Mouse (Mus musculus) testis, adult 2 months (tissue): ENCODE data around the gene Ermap. TPM values are rescaled to one million over a fixed set of nuclear protein-coding genes. Genes with fewer than 3 reads are reported as not detected.

Source experiments
- H3K27ac ChIP-seq: fragments of 200-500 bp; 2 replicates; pipeline ENCODE4 v1.5.1; 2012; ENCODE audit warnings: low read depth, low read length; ENCODE audit not compliant: control insufficient read depth, insufficient read depth
- H3K27me3 ChIP-seq: fragments of 200-500 bp; 2 replicates; pipeline ENCODE4 v1.6.1; 2012; ENCODE audit warnings: mild to moderate bottlenecking, low read length, moderate library complexity; ENCODE audit not compliant: control insufficient read depth, insufficient read depth
- H3K36me3 ChIP-seq: fragments of 200-500 bp; 2 replicates; pipeline ENCODE4 v1.6.1; 2012; ENCODE audit warnings: mild to moderate bottlenecking, low read length; ENCODE audit not compliant: control insufficient read depth, insufficient read depth
- H3K4me1 ChIP-seq: fragments of 200-500 bp; 2 replicates; pipeline ENCODE4 v1.6.1; 2012; ENCODE audit warnings: low read length; ENCODE audit not compliant: control insufficient read depth, insufficient read depth
- H3K4me3 ChIP-seq: fragments of 200-500 bp; 2 replicates; pipeline ENCODE4 v1.5.1; 2012; ENCODE audit warnings: low read depth, mild to moderate bottlenecking, low read length, moderate library complexity, mixed read lengths; ENCODE audit not compliant: control insufficient read depth
- CTCF ChIP-seq: fragments of 200-500 bp; IDR thresholded peaks from 2 replicates; pipeline ENCODE4 v1.5.1; 2012; ENCODE audit warnings: low read depth, mild to moderate bottlenecking, inconsistent platforms, low read length, moderate library complexity; ENCODE audit not compliant: control insufficient read depth, insufficient read depth, insufficient replicate concordance
- POLR2A ChIP-seq: fragments of 200-500 bp; IDR thresholded peaks from 2 replicates; pipeline ENCODE4 v1.6.1; 2012; ENCODE audit warnings: low read depth, mild to moderate bottlenecking, inconsistent platforms, low read length, moderate library complexity; ENCODE audit not compliant: control insufficient read depth
- polyA plus RNA-seq: library from polyadenylated mRNA; depleted of rRNA; stranded (reverse); fragments of >200 nt; gene quantifications from 2 replicates; pipeline ENCODE4 v1.2.3, GENCODE M21; 2012; rRNA removed

Gene Ermap
- polyA plus RNA-seq, 1 experiment, result 0.17 TPM

GRCm38 (mm10) chr4:119133860-119134259, 56.0 kb downstream of the Ermap start:
- peaks cover 5% of the 10 kb centered on the region for H3K4me1 ChIP-seq
- H3K4me3 ChIP-seq, result no peak overlapping the region
- TF ChIP-seq CTCF (no peak), POLR2A (no peak)
- H3K27ac ChIP-seq, result no peak overlapping the region
- no peaks in the 10 kb centered on the region for H3K36me3 ChIP-seq
- H3K27me3 ChIP-seq, result no peaks in the 10 kb centered on the region

- Histone ChIP-seq H3K27me3 (no peaks in the 10 kb centered on the region), H3K4me1 (peaks cover 9% of the 10 kb centered on the region), H3K36me3 (no peaks in the 10 kb centered on the region), H3K4me3 (no peak overlapping the region), H3K27ac (no peak overlapping the region)
- TF ChIP-seq CTCF, result no peak
- no peak for TF ChIP-seq POLR2A
Observed at GRCm38 (mm10) chr4:119133306-119133705, 56.5 kb downstream of the Ermap start.

- Histone ChIP-seq H3K27me3 (no peaks in the 10 kb centered on the region), H3K36me3 (no peaks in the 10 kb centered on the region), H3K4me3 (no peak overlapping the region), H3K27ac (no peak overlapping the region), H3K4me1 (peaks cover 5% of the 10 kb centered on the region)
- no peak for TF ChIP-seq POLR2A
- no peak for TF ChIP-seq CTCF
Observed at GRCm38 (mm10) chr4:119131189-119131910, 58.5 kb downstream of the Ermap start.

GRCm38 (mm10) chr4:119129096-119129495, 60.7 kb downstream of the Ermap start:
- no peak overlapping the region for H3K4me3 ChIP-seq
- H3K4me1 ChIP-seq, result peaks cover 5% of the 10 kb centered on the region
- H3K27me3 ChIP-seq, result no peaks in the 10 kb centered on the region
- peak overlapping the region; percentile 9; the same call in 1 of the 2 replicates for H3K27ac ChIP-seq
- H3K36me3 ChIP-seq, result no peaks in the 10 kb centered on the region
- TF ChIP-seq POLR2A, result no peak
- TF ChIP-seq CTCF, result no peak

GRCm38 (mm10) chr4:119128547-119128946, 61.3 kb downstream of the Ermap start:
- Histone ChIP-seq H3K4me1 (peaks cover 5% of the 10 kb centered on the region), H3K27ac (peak overlapping the region; percentile 67), H3K36me3 (no peaks in the 10 kb centered on the region), H3K27me3 (no peaks in the 10 kb centered on the region), H3K4me3 (no peak overlapping the region)
- peak; percentile 15; the same call in 1 of the 2 replicates for TF ChIP-seq POLR2A
- TF ChIP-seq CTCF, result no peak

- no peak overlapping the region for H3K27ac ChIP-seq
- no peak overlapping the region for H3K4me3 ChIP-seq
- H3K36me3 ChIP-seq, result no peaks in the 10 kb centered on the region
- no peaks in the 10 kb centered on the region for H3K27me3 ChIP-seq
- H3K4me1 ChIP-seq, result peaks cover 5% of the 10 kb centered on the region
- TF ChIP-seq CTCF (no peak), POLR2A (no peak)
Observed at GRCm38 (mm10) chr4:119127229-119127628, 62.6 kb downstream of the Ermap start.

- H3K27me3 ChIP-seq, result no peaks in the 10 kb centered on the region
- no peaks in the 10 kb centered on the region for H3K36me3 ChIP-seq
- TF ChIP-seq CTCF, result no peak
- TF ChIP-seq POLR2A, result no peak
- H3K4me1 ChIP-seq, result peaks cover 9% of the 10 kb centered on the region
- no peak overlapping the region for H3K4me3 ChIP-seq
- no peak overlapping the region for H3K27ac ChIP-seq
Observed at GRCm38 (mm10) chr4:119125577-119126270, 64.1 kb downstream of the Ermap start.

Other genes starting within 250 kb of the Ermap start
- 0.09 and 0.14 TPM in 2 replicates for gene Lao1, start 228.4 kb downstream of the Ermap start, polyA plus RNA-seq
- 6.9 and 7.1 TPM in 2 replicates for gene Slc2a1, start 81.3 kb downstream of the Ermap start, polyA plus RNA-seq
- gene Zfp691, start 15.8 kb downstream of the Ermap start, polyA plus RNA-seq, result 25.9 and 28.6 TPM in 2 replicates
- 186 and 207 TPM in 2 replicates for gene Svbp, start 5.3 kb upstream of the Ermap start, polyA plus RNA-seq
- gene Tmem269, start 28.2 kb upstream of the Ermap start, polyA plus RNA-seq, result 114 and 136 TPM in 2 replicates
- gene AU022252, start 42.7 kb upstream of the Ermap start, polyA plus RNA-seq, result 14.1 and 18.6 TPM in 2 replicates
- 10.4 and 11.9 TPM in 2 replicates for gene P3h1, start 42.9 kb upstream of the Ermap start, polyA plus RNA-seq
- not detected in 2 replicates for gene Cldn19, start 65.4 kb upstream of the Ermap start, polyA plus RNA-seq
- gene Ybx1, start 104.6 kb upstream of the Ermap start, polyA plus RNA-seq, result 821 and 914 TPM in 2 replicates
- 20.1 and 28.9 TPM in 2 replicates for gene Ppih, start 130.5 kb upstream of the Ermap start, polyA plus RNA-seq
- gene Ccdc30, start 225.5 kb upstream of the Ermap start, polyA plus RNA-seq, result 182 and 206 TPM in 2 replicates
- gene Ppcs, start 232.4 kb upstream of the Ermap start, polyA plus RNA-seq, result 4.8 and 5.3 TPM in 2 replicates
- 89.5 and 104 TPM in 2 replicates for gene Zmynd12, start 232.8 kb upstream of the Ermap start, polyA plus RNA-seq